8 mouse cellular contexts compared by ENCODE assay signal in the genomic region with DNA sequence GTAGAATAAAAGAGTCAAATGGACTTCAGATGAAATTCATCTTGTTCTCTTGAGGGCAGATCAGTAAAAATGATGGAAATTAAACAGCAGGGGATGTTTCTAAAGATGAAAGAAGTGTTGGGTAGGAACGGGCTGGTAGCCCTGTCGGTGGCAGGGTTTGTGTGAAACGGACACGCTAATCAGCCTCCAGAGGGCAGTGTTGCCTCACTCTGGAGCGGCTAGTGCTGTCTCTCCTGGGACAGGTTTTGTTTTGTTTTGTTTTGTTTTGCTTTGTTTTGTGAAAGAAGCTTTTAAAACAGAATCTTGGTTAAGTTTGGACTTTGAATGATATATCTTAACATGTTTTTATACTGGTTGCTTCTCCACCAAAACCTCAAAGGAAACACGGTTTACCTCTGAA. TPM values are rescaled to one million over a fixed set of nuclear protein-coding genes. Genes with fewer than 3 reads are reported as not detected.
A peak's percentile ranks its signal among the peaks of the same experiment; 100 is the strongest.
DNase-seq lines count a peak whose midpoint lies in the region; ATAC-seq and TF ChIP-seq lines count a peak whose summit lies in the region.

No protein-coding gene starts in this region.

- DNase-seq in ES-CJ7 (ENCODE audit: low read depth, low spot score) = peak; percentile 75
- peak; percentile 87 for DNase-seq in brain, embryonic 14.5 days (ENCODE audit: low read depth)
- peak; percentile 86 for DNase-seq in heart, postnatal 4 days
- peak; percentile 43 for DNase-seq in layer of hippocampus, adult 9-11 months
- DNase-seq in lung, postnatal 10 days = peak; percentile 83
- peak; percentile 76 for DNase-seq in ovary, postnatal 14 days (ENCODE audit: low spot score)
- DNase-seq in thymus, postnatal 10 days (ENCODE audit: low spot score in 2 of 2) = peak; percentile 74 to 90

- ATAC-seq in erythroid progenitor cell, adult 5-6 weeks (replicated peaks; ENCODE audit: low FRiP score, poor library complexity, severe bottlenecking) = peak; percentile 81

- no peak for TF ChIP-seq POLR2A in brain, embryonic 14.5 days (IDR thresholded peaks at IDR 0.05; ENCODE audit: borderline replicate concordance, extremely low read depth, insufficient read depth, insufficient read length, poor library complexity, severe bottlenecking)

- TF ChIP-seq CTCF in brain, embryonic 14.5 days (IDR thresholded peaks at IDR 0.05; ENCODE audit: borderline replicate concordance, extremely low read depth, insufficient read depth, insufficient read length) = peak; percentile 95

RNA-seq across cellular contexts. Expression of gene Ptger4, which starts 7.4 kb away (rescaled TPM):
- polyA plus RNA-seq in brain, embryonic 14.5 days (2012; rRNA removed) = 0.76 and 1.2 TPM in 2 replicates
- 4.2 and 6.8 TPM in 2 replicates for total RNA-seq in erythroid progenitor cell, adult 5-6 weeks (2015; ENCODE audit: low replicate concordance)
- total RNA-seq in erythroid progenitor cell, adult 5-6 weeks (2017; ENCODE audit: low replicate concordance) = 5.5 and 5.8 TPM in 2 replicates
- 1 to 10 TPM; 5.9 to 6.1 TPM for total RNA-seq in heart, postnatal 4 days (2021)

RNA-seq across cellular contexts. Expression of gene Ttc33, which starts 51.2 kb away (rescaled TPM):
- 24.5 and 29.0 TPM in 2 replicates for polyA plus RNA-seq in brain, embryonic 14.5 days (2012; rRNA removed)
- 1.7 and 9.4 TPM in 2 replicates for total RNA-seq in erythroid progenitor cell, adult 5-6 weeks (2015; ENCODE audit: low replicate concordance)
- 4.8 and 11.4 TPM in 2 replicates for total RNA-seq in erythroid progenitor cell, adult 5-6 weeks (2017; ENCODE audit: low replicate concordance)
- 10 to 100 TPM; 20.8 to 24.8 TPM for total RNA-seq in heart, postnatal 4 days (2021)

Comparison
In these comparisons a context has a peak if more than half of its experiments do, and no peak if none do; other contexts are left out.
1. Peak in every context shown above with its lines: DNase-seq and ATAC-seq.